Mouse (Mus musculus): ENCODE measurements around the gene Tmprss12. TPM values are rescaled to one million over a fixed set of nuclear protein-coding genes. Genes with fewer than 3 reads are reported as not detected.
"Not testable (repeated sequence)": the region's sequence is repeated elsewhere in the genome, so short reads cannot be mapped to it uniquely, and the experiment has no call there.

Gene Tmprss12
- polyA plus RNA-seq, 1 experiment from 2014 or later, result not detected

GRCm38 (mm10) chr15:100341314-100341980, 60.8 kb downstream of the Tmprss12 start:
- not testable (repeated sequence) for H3K4me3 ChIP-seq; H3K9me3 ChIP-seq (replicated peaks); H3K36me3 ChIP-seq; H3K4me1 ChIP-seq; H3K27ac ChIP-seq; H3K27me3 ChIP-seq (ENCODE audit: low read depth, poor library complexity, severe bottlenecking); DNase-seq (ENCODE audit: low spot score)
- WGBS, result 81% methylated on average over 5 of the region's 5 CpGs

Other genes starting within 250 kb of the Tmprss12 start
- gene Dip2b, start 242.2 kb upstream of the Tmprss12 start, polyA plus RNA-seq (2016; fragmentation: Nextera tagmentation; extraction: Ambion mirVana), result 13.6 and 16.4 TPM in 2 replicates
- 42.5 and 43.0 TPM in 2 replicates for gene Atf1, start 53.0 kb upstream of the Tmprss12 start, polyA plus RNA-seq (2016; fragmentation: Nextera tagmentation; extraction: Ambion mirVana)
- gene Mettl7a1, start 23.3 kb downstream of the Tmprss12 start, polyA plus RNA-seq (2016; fragmentation: Nextera tagmentation; extraction: Ambion mirVana), result 2.2 and 2.7 TPM in 2 replicates
- gene Mettl7a3, start 54.1 kb downstream of the Tmprss12 start, polyA plus RNA-seq (2016; fragmentation: Nextera tagmentation; extraction: Ambion mirVana), result not detected in 2 replicates
- 0.15 and 0.29 TPM in 2 replicates for gene Methig1, start 72.3 kb downstream of the Tmprss12 start, polyA plus RNA-seq (2016; fragmentation: Nextera tagmentation; extraction: Ambion mirVana)
- gene Mettl7a2, start 72.4 kb downstream of the Tmprss12 start, polyA plus RNA-seq (2016; fragmentation: Nextera tagmentation; extraction: Ambion mirVana), result not detected in 2 replicates
- gene Higd1c, start 83.7 kb downstream of the Tmprss12 start, polyA plus RNA-seq (2016; fragmentation: Nextera tagmentation; extraction: Ambion mirVana), result 0.65 TPM in 1 of 2 replicates, not detected in the other
- 0.08 and 0.11 TPM in 2 replicates for gene Gm5475, start 141.3 kb downstream of the Tmprss12 start, polyA plus RNA-seq (2016; fragmentation: Nextera tagmentation; extraction: Ambion mirVana)
- gene Slc11a2, start 144.2 kb downstream of the Tmprss12 start, polyA plus RNA-seq (2016; fragmentation: Nextera tagmentation; extraction: Ambion mirVana), result 30.4 and 31.0 TPM in 2 replicates
- 29.7 and 31.4 TPM in 2 replicates for gene Letmd1, start 188.2 kb downstream of the Tmprss12 start, polyA plus RNA-seq (2016; fragmentation: Nextera tagmentation; extraction: Ambion mirVana)
- 24.8 and 28.2 TPM in 2 replicates for gene Csrnp2, start 214.7 kb downstream of the Tmprss12 start, polyA plus RNA-seq (2016; fragmentation: Nextera tagmentation; extraction: Ambion mirVana)

Data from limb, embryonic 10.5 days (tissue).